8 mouse cellular contexts compared by ENCODE assay signal in genomic region chr4:119167663-119168062, GRCm38 (mm10). TPM values are rescaled to one million over a fixed set of nuclear protein-coding genes. Genes with fewer than 3 reads are reported as not detected.
DNase-seq lines count a peak whose midpoint lies in the region; ATAC-seq lines count a peak whose summit lies in the region.
"Had no signal": no experiment of that assay in that cellular context is flagged by ENCODE, and none has a peak within 500 bp of the region (broad histone marks: within the 10 kb centered on the region; RNA-seq: fewer than 3 reads in every experiment).

No protein-coding gene starts in this region.

- DNase-seq in NIH3T3 (ENCODE audit: low read depth), result peak; percentile 95
- peak; percentile 75 for DNase-seq in cerebellum, adult 11-12 months
- DNase-seq in hindbrain, embryonic 14.5 days (ENCODE audit: low spot score), result peak; percentile 89
- peak; percentile 84 to 91 for DNase-seq in left cerebral cortex, adult 18-20 months (ENCODE audit: low spot score in 2 of 2)
- DNase-seq in mesoderm, embryonic 11.5 days (ENCODE audit: low read depth, low spot score), result peak; percentile 84
- DNase-seq in skeletal muscle tissue, adult 2 months (ENCODE audit: low read depth, low spot score), result peak; percentile 72

- ATAC-seq in forebrain, embryonic 16.5 days, result peak; percentile 58; the same call in 1 of the 2 replicates
- 0 out of 2 replicates have a peak, but pooled peaks have one; percentile 48 for ATAC-seq in hindbrain, embryonic 14.5 days (ENCODE audit: low FRiP score)

- 0% methylated on average over 4 of the region's 4 CpGs for WGBS in forebrain, embryonic 16.5 days
- WGBS in hindbrain, embryonic 14.5 days, result 4% methylated on average over 4 of the region's 4 CpGs

- no peak overlapping the region for H3K27ac ChIP-seq in forebrain, embryonic 16.5 days (ENCODE audit: low read length)
- no peak overlapping the region for H3K27ac ChIP-seq in hindbrain, embryonic 14.5 days

- H3K4me1 ChIP-seq in forebrain, embryonic 16.5 days (replicated peaks; ENCODE audit: control insufficient read depth, insufficient read depth, low read length), result peaks cover 6% of the 10 kb centered on the region
- peaks cover 4% of the 10 kb centered on the region for H3K4me1 ChIP-seq in hindbrain, embryonic 14.5 days (replicated peaks; ENCODE audit: control insufficient read depth, insufficient read depth, low read length)

- no peak overlapping the region for H3K4me3 ChIP-seq in forebrain, embryonic 16.5 days (replicated peaks; ENCODE audit: low read length)
- H3K4me3 ChIP-seq in hindbrain, embryonic 14.5 days (replicated peaks; ENCODE audit: low read length), result no peak overlapping the region
- H3K4me3 ChIP-seq: megakaryocyte, embryonic 14.5 days had no signal

- no peak overlapping the region for H3K9ac ChIP-seq in forebrain, embryonic 16.5 days (replicated peaks; ENCODE audit: low read depth, low read length)
- no peak overlapping the region for H3K9ac ChIP-seq in hindbrain, embryonic 14.5 days

- no peak overlapping the region for H3K4me2 ChIP-seq in forebrain, embryonic 16.5 days (ENCODE audit: low read length)
- no peak overlapping the region for H3K4me2 ChIP-seq in hindbrain, embryonic 14.5 days (replicated peaks)

- H3K27me3 ChIP-seq in forebrain, embryonic 16.5 days (replicated peaks; ENCODE audit: control insufficient read depth, insufficient read depth, low read length), result no peaks in the 10 kb centered on the region
- no peaks in the 10 kb centered on the region for H3K27me3 ChIP-seq in hindbrain, embryonic 14.5 days (ENCODE audit: control insufficient read depth, insufficient read depth, low read length)
- H3K27me3 ChIP-seq: megakaryocyte, embryonic 14.5 days had no signal

- H3K36me3 ChIP-seq in forebrain, embryonic 16.5 days (ENCODE audit: control insufficient read depth, insufficient read depth), result no peaks in the 10 kb centered on the region
- H3K36me3 ChIP-seq in hindbrain, embryonic 14.5 days (replicated peaks; ENCODE audit: control insufficient read depth, insufficient read depth), result peaks cover 8% of the 10 kb centered on the region

- no peaks in the 10 kb centered on the region for H3K9me3 ChIP-seq in forebrain, embryonic 16.5 days (ENCODE audit: control insufficient read depth, low read length)
- no peaks in the 10 kb centered on the region for H3K9me3 ChIP-seq in hindbrain, embryonic 14.5 days (ENCODE audit: control insufficient read depth, low read length)
- H3K9me3 ChIP-seq: megakaryocyte, embryonic 14.5 days had no signal

RNA-seq across cellular contexts. Expression of gene Zfp691, which starts 6.3 kb away (rescaled TPM):
- polyA plus RNA-seq in forebrain, embryonic 16.5 days (2015; fragmentation: Nextera tagmentation; extraction: Ambion mirVana), result 3.7 and 6.1 TPM in 2 replicates
- polyA plus RNA-seq in hindbrain, embryonic 14.5 days (2014; fragmentation: Nextera tagmentation; extraction: Ambion mirVana), result 3.2 and 4.9 TPM in 2 replicates
- 1 to 10 TPM; 6.2 to 7.5 TPM for total RNA-seq in left cerebral cortex, adult 18-20 months (2021)

RNA-seq across cellular contexts. Expression of gene Ermap, which starts 22.1 kb away (rescaled TPM):
- 0.16 and 0.54 TPM in 2 replicates for polyA plus RNA-seq in forebrain, embryonic 16.5 days (2015; fragmentation: Nextera tagmentation; extraction: Ambion mirVana)
- polyA plus RNA-seq in hindbrain, embryonic 14.5 days (2014; fragmentation: Nextera tagmentation; extraction: Ambion mirVana), result 0.77 and 2.5 TPM in 2 replicates
- total RNA-seq in left cerebral cortex, adult 18-20 months (2021), result under 1 TPM; 0.40 TPM

RNA-seq across cellular contexts. Expression of gene Svbp, which starts 27.4 kb away (rescaled TPM):
- 235 and 249 TPM in 2 replicates for polyA plus RNA-seq in forebrain, embryonic 16.5 days (2015; fragmentation: Nextera tagmentation; extraction: Ambion mirVana)
- polyA plus RNA-seq in hindbrain, embryonic 14.5 days (2014; fragmentation: Nextera tagmentation; extraction: Ambion mirVana), result 221 and 251 TPM in 2 replicates
- total RNA-seq in left cerebral cortex, adult 18-20 months (2021), result 10 to 100 TPM; 16.2 to 18.8 TPM

RNA-seq across cellular contexts. Expression of gene Tmem269, which starts 50.4 kb away (rescaled TPM):
- polyA plus RNA-seq in forebrain, embryonic 16.5 days (2015; fragmentation: Nextera tagmentation; extraction: Ambion mirVana), result 0.39 and 0.49 TPM in 2 replicates
- polyA plus RNA-seq in hindbrain, embryonic 14.5 days (2014; fragmentation: Nextera tagmentation; extraction: Ambion mirVana), result 0.25 TPM in 1 of 2 replicates, not detected in the other
- under 1 TPM; 0.30 to 0.49 TPM for total RNA-seq in left cerebral cortex, adult 18-20 months (2021)

RNA-seq across cellular contexts. Expression of gene Slc2a1, which starts 59.2 kb away (rescaled TPM):
- 88.3 and 103 TPM in 2 replicates for polyA plus RNA-seq in forebrain, embryonic 16.5 days (2015; fragmentation: Nextera tagmentation; extraction: Ambion mirVana)
- 86.5 and 92.1 TPM in 2 replicates for polyA plus RNA-seq in hindbrain, embryonic 14.5 days (2014; fragmentation: Nextera tagmentation; extraction: Ambion mirVana)
- 10 to 100 TPM; 75.2 to 91.1 TPM for total RNA-seq in left cerebral cortex, adult 18-20 months (2021)
